Mouse (Mus musculus): Measurements from ENCODE around the gene B430218F22Rik. TPM values are rescaled to one million over a fixed set of nuclear protein-coding genes. Genes with fewer than 3 reads are reported as not detected.
A peak's percentile ranks its signal among the peaks of the same experiment; 100 is the strongest.
"Not testable (repeated sequence)": the region's sequence is repeated elsewhere in the genome, so short reads cannot be mapped to it uniquely, and the experiment has no call there.

The B430218F22Rik gene
- polyA plus RNA-seq (2015; fragmentation: Nextera tagmentation; extraction: Ambion mirVana), result 0.38 and 1.1 TPM in 2 replicates

- WGBS, result 0% methylated on average over 83 of the region's 93 CpGs
- ATAC-seq (ENCODE audit: borderline replicate concordance, extremely low read depth, low FRiP score, low TSS enrichment), result peak; percentile 97
- H3K36me3 ChIP-seq, result peaks cover 30% of the 10 kb centered on the region
Measured at GRCm38 (mm10) chr13:118386511-118387447, at the start of gene B430218F22Rik, which contains the start of gene Mrps30. Gene B430218F22Rik, plus strand, starts transcription at chr13:118386630. Gene Mrps30, minus strand, starts transcription at chr13:118387252.

GRCm38 (mm10) chr13:118350257-118350656, 36.2 kb upstream of the B430218F22Rik start:
- no peak overlapping the region for H3K4me2 ChIP-seq
- no peak overlapping the region for H3K27ac ChIP-seq
- H3K4me3 ChIP-seq, result no peak overlapping the region
- no peaks in the 10 kb centered on the region for H3K9me3 ChIP-seq
- no peak overlapping the region for H3K9ac ChIP-seq
- H3K36me3 ChIP-seq, result no peaks in the 10 kb centered on the region
- no peaks in the 10 kb centered on the region for H3K4me1 ChIP-seq
- no peaks in the 10 kb centered on the region for H3K27me3 ChIP-seq
- 19% methylated on average over 10 of the region's 10 CpGs for WGBS
- ATAC-seq (ENCODE audit: borderline replicate concordance, extremely low read depth, low FRiP score, low TSS enrichment), result no peak

More at GRCm38 (mm10) chr13:118386511-118387447, at the start of gene B430218F22Rik, which contains the start of gene Mrps30:
- H3K27ac ChIP-seq, result peak within 1 kb of the TSS; percentile 82
- H3K4me2 ChIP-seq, result peak within 1 kb of the TSS; percentile 67
- no peaks in the 10 kb centered on the region for H3K27me3 ChIP-seq
- peak within 1 kb of the TSS; percentile 97 for H3K4me3 ChIP-seq
- H3K9me3 ChIP-seq, result no peaks in the 10 kb centered on the region
- peaks cover 8% of the 10 kb centered on the region for H3K4me1 ChIP-seq
- peak within 1 kb of the TSS; percentile 87 for H3K9ac ChIP-seq

GRCm38 (mm10) chr13:118350870-118351269, 35.6 kb upstream of the B430218F22Rik start:
- no peak overlapping the region for H3K4me2 ChIP-seq
- no peak overlapping the region for H3K9ac ChIP-seq
- 85% methylated on average over 10 of the region's 10 CpGs for WGBS
- no peaks in the 10 kb centered on the region for H3K27me3 ChIP-seq
- no peak for ATAC-seq (ENCODE audit: borderline replicate concordance, extremely low read depth, low FRiP score, low TSS enrichment)
- no peaks in the 10 kb centered on the region for H3K36me3 ChIP-seq
- H3K9me3 ChIP-seq, result no peaks in the 10 kb centered on the region
- no peaks in the 10 kb centered on the region for H3K4me1 ChIP-seq
- no peak overlapping the region for H3K4me3 ChIP-seq
- no peak overlapping the region for H3K27ac ChIP-seq

- 85% methylated on average over 6 of the region's 6 CpGs for WGBS
- Histone ChIP-seq H3K27ac (no peak overlapping the region), H3K9me3 (no peaks in the 10 kb centered on the region), H3K4me2 (no peak overlapping the region), H3K36me3 (no peaks in the 10 kb centered on the region), H3K9ac (no peak overlapping the region), H3K27me3 (no peaks in the 10 kb centered on the region), H3K4me1 (no peaks in the 10 kb centered on the region), H3K4me3 (no peak overlapping the region)
- ATAC-seq (ENCODE audit: borderline replicate concordance, extremely low read depth, low FRiP score, low TSS enrichment), result no peak
Measured at GRCm38 (mm10) chr13:118363342-118363741, 23.1 kb upstream of the B430218F22Rik start.

GRCm38 (mm10) chr13:118365774-118366173, 20.7 kb upstream of the B430218F22Rik start:
- no peaks in the 10 kb centered on the region for H3K27me3 ChIP-seq
- no peak overlapping the region for H3K4me3 ChIP-seq
- no peaks in the 10 kb centered on the region for H3K9me3 ChIP-seq
- no peaks in the 10 kb centered on the region for H3K4me1 ChIP-seq
- H3K36me3 ChIP-seq, result no peaks in the 10 kb centered on the region
- WGBS, result 57% methylated on average over 1 of the region's 1 CpGs
- no peak overlapping the region for H3K27ac ChIP-seq
- H3K9ac ChIP-seq, result no peak overlapping the region
- no peak for ATAC-seq (ENCODE audit: borderline replicate concordance, extremely low read depth, low FRiP score, low TSS enrichment)
- H3K4me2 ChIP-seq, result no peak overlapping the region

GRCm38 (mm10) chr13:118372871-118373270, 13.6 kb upstream of the B430218F22Rik start:
- no peak for ATAC-seq (ENCODE audit: borderline replicate concordance, extremely low read depth, low FRiP score, low TSS enrichment)
- H3K36me3 ChIP-seq, result peaks cover 7% of the 10 kb centered on the region; the same call in 1 of the 2 replicates
- no peak overlapping the region for H3K9ac ChIP-seq
- 34% methylated on average over 4 of the region's 4 CpGs for WGBS
- H3K9me3 ChIP-seq, result no peaks in the 10 kb centered on the region
- H3K4me1 ChIP-seq, result no peaks in the 10 kb centered on the region
- no peak overlapping the region for H3K4me3 ChIP-seq
- H3K4me2 ChIP-seq, result no peak overlapping the region
- no peak overlapping the region for H3K27ac ChIP-seq
- H3K27me3 ChIP-seq, result no peaks in the 10 kb centered on the region

GRCm38 (mm10) chr13:118379155-118379554, 7.3 kb upstream of the B430218F22Rik start:
- 49% methylated on average over 1 of the region's 1 CpGs for WGBS
- Histone ChIP-seq H3K27ac (no peak overlapping the region), H3K4me1 (peaks cover 6% of the 10 kb centered on the region), H3K27me3 (no peaks in the 10 kb centered on the region), H3K9ac (no peak overlapping the region), H3K9me3 (no peaks in the 10 kb centered on the region), H3K4me3 (no peak overlapping the region), H3K4me2 (no peak overlapping the region), H3K36me3 (peaks cover 42% of the 10 kb centered on the region)
- ATAC-seq (ENCODE audit: borderline replicate concordance, extremely low read depth, low FRiP score, low TSS enrichment), result no peak

- Histone ChIP-seq H3K9me3 (no peaks in the 10 kb centered on the region), H3K27me3 (no peaks in the 10 kb centered on the region), H3K4me3 (no peak overlapping the region), H3K36me3 (peaks cover 50% of the 10 kb centered on the region), H3K27ac (peak overlapping the region; percentile 41; the same call in 1 of the 2 replicates), H3K4me2 (no peak overlapping the region), H3K9ac (no peak overlapping the region), H3K4me1 (peaks cover 6% of the 10 kb centered on the region)
- 42% methylated on average over 10 of the region's 10 CpGs for WGBS
- ATAC-seq (ENCODE audit: borderline replicate concordance, extremely low read depth, low FRiP score, low TSS enrichment), result peak; percentile 91
Measured at GRCm38 (mm10) chr13:118380381-118380780, 6.0 kb upstream of the B430218F22Rik start.

- not testable (repeated sequence) for H3K27me3 ChIP-seq, H3K9me3 ChIP-seq, H3K4me1 ChIP-seq, H3K27ac ChIP-seq, H3K9ac ChIP-seq
- H3K36me3 ChIP-seq, result peaks cover 25% of the 10 kb centered on the region
- H3K4me3 ChIP-seq, result peak overlapping the region; percentile 97
- H3K4me2 ChIP-seq, result peak overlapping the region; percentile 54
- ATAC-seq (ENCODE audit: borderline replicate concordance, extremely low read depth, low FRiP score, low TSS enrichment), result peak; percentile 44; the same call in 1 of the 2 replicates
- WGBS, result 8% methylated on average over 10 of the region's 10 CpGs
Measured at GRCm38 (mm10) chr13:118387448-118387801, 995 bp downstream of the B430218F22Rik start.

- no peak overlapping the region for H3K27ac ChIP-seq
- H3K4me1 ChIP-seq, result no peaks in the 10 kb centered on the region
- H3K9ac ChIP-seq, result no peak overlapping the region
- H3K9me3 ChIP-seq, result no peaks in the 10 kb centered on the region
- no peak overlapping the region for H3K4me2 ChIP-seq
- no peaks in the 10 kb centered on the region for H3K27me3 ChIP-seq
- H3K36me3 ChIP-seq, result no peaks in the 10 kb centered on the region
- ATAC-seq (ENCODE audit: borderline replicate concordance, extremely low read depth, low FRiP score, low TSS enrichment), result no peak
- no peak overlapping the region for H3K4me3 ChIP-seq
- 79% methylated on average over 3 of the region's 3 CpGs for WGBS
Measured at GRCm38 (mm10) chr13:118395803-118396202, 9.4 kb downstream of the B430218F22Rik start.

- no peak for ATAC-seq (ENCODE audit: borderline replicate concordance, extremely low read depth, low FRiP score, low TSS enrichment)
- 67% methylated on average over 6 of the region's 6 CpGs for WGBS
Measured at GRCm38 (mm10) chr13:118400340-118400739, 13.9 kb downstream of the B430218F22Rik start.

GRCm38 (mm10) chr13:118403544-118403943, 17.1 kb downstream of the B430218F22Rik start:
- Histone ChIP-seq H3K36me3 (no peaks in the 10 kb centered on the region), H3K4me1 (no peaks in the 10 kb centered on the region), H3K9me3 (no peaks in the 10 kb centered on the region), H3K4me3 (no peak overlapping the region), H3K4me2 (no peak overlapping the region), H3K27me3 (no peaks in the 10 kb centered on the region), H3K27ac (no peak overlapping the region), H3K9ac (no peak overlapping the region)
- ATAC-seq (ENCODE audit: borderline replicate concordance, extremely low read depth, low FRiP score, low TSS enrichment), result no peak

More at GRCm38 (mm10) chr13:118400340-118400739, 13.9 kb downstream of the B430218F22Rik start:
- Histone ChIP-seq H3K4me3 (no peak overlapping the region), H3K4me1 (no peaks in the 10 kb centered on the region), H3K4me2 (no peak overlapping the region), H3K9me3 (no peaks in the 10 kb centered on the region), H3K27ac (no peak overlapping the region), H3K9ac (no peak overlapping the region), H3K27me3 (no peaks in the 10 kb centered on the region), H3K36me3 (no peaks in the 10 kb centered on the region)
